Mouse (Mus musculus): ENCODE results near the gene Rrp9. TPM values are rescaled to one million over a fixed set of nuclear protein-coding genes. Genes with fewer than 3 reads are reported as not detected.

Gene Rrp9
- polyA plus RNA-seq, 1 experiment from 2014 or later, result 58.5 TPM

DNA sequence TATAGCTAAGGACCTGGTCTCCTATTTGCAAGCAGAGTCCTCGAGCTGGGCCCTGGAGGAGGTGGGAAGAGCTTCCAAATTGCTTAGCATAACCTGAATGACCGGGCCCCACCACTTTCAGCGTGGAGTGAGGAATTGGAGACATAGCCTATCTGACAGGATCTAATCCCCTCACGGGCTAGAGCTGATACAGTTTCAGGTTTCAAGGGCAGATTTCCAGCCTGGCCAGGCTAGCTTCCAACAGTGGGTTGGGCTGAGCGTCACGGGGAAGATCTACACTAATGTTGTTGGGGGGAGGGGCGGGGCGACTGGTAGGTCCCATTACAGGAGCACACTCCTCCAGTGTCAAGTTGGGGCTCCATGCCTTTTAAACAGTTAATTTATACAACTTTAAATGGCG, 25.1 kb upstream of the Rrp9 start:
- no peak for ATAC-seq
- 22% methylated on average over 9 of the region's 9 CpGs for WGBS
- H3K9ac ChIP-seq, result no peak overlapping the region

DNA sequence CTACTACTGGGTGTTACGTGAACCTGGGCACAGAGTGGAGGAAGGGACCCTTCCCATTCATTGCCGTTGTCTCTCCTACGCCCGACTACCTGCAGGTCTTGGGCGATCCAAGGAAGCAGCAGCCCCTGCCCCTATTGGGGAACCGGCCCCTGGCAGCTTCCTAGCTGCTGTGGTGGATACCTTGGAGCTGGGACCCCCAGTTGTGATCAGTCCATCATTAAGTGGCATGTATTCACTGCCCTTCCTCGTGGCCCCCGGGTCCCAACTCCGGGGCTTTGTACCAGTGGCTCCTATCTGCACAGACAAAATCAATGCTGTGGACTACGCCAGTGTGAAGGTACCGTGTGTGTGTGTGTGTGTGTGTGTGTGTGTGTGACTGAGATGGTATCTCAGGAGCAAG, 24.5 kb upstream of the Rrp9 start:
- Histone ChIP-seq H3K36me3 (ENCODE audit: poor library complexity, severe bottlenecking) (0 out of 2 replicates have a peak, but pooled peaks cover 2% of the 10 kb centered on the region), H3K4me1 (peaks cover 76% of the 10 kb centered on the region), H3K4me2 (no peak overlapping the region), H3K9me3 (replicated peaks) (no peaks in the 10 kb centered on the region), H3K27ac (no peak overlapping the region), H3K9ac (no peak overlapping the region), H3K27me3 (no peaks in the 10 kb centered on the region), H3K4me3 (no peak overlapping the region)
- 77% methylated on average over 11 of the region's 11 CpGs for WGBS
- ATAC-seq, result no peak

More for the DNA sequence above, 25.1 kb upstream of the Rrp9 start:
- Histone ChIP-seq H3K27ac (no peak overlapping the region), H3K4me2 (peak overlapping the region; percentile 12; the same call in 1 of the 2 replicates), H3K9me3 (replicated peaks) (no peaks in the 10 kb centered on the region), H3K4me3 (no peak overlapping the region), H3K36me3 (ENCODE audit: poor library complexity, severe bottlenecking) (no peaks in the 10 kb centered on the region), H3K27me3 (no peaks in the 10 kb centered on the region), H3K4me1 (peaks cover 75% of the 10 kb centered on the region)

DNA sequence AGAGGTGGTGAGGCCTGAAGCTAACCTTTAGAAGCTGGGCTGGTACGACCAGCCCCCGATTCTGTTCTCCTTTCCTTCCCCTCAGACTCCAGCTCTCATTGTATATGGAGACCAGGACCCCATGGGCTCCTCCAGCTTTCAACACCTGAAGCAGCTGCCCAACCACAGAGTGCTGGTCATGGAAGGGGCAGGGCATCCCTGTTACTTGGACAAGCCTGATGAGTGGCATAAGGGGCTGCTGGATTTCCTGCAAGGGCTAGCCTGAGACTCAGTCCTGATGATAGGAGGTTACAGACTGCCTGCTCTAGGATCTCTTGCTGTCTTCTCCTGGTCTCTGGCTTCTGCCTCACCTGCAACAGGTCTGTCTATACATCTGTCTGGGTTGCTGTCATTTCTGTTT, 23.9 kb upstream of the Rrp9 start:
- 55% methylated on average over 2 of the region's 2 CpGs for WGBS
- no peak overlapping the region for H3K9ac ChIP-seq
- no peak overlapping the region for H3K4me3 ChIP-seq

DNA sequence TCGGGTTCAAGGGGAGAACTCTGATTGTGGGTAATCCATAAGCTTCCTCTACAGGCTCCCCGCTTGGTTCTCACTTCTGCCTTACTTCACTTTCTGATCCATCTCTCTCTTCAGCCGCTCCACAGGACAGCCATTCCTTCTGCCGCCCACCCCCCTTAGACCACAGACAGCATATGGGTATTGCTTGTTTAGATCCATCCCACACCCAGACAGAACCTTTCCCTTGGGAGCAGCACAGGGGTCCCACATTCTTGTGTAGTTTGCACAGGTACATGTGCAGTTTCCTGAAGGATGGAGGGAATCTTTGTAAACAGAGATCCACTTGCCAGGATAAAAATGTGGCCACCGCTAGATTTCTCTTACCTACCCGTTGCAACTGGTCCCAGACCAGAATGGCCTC, 23.4 kb upstream of the Rrp9 start:
- peaks cover 12% of the 10 kb centered on the region; the same call in 1 of the 2 replicates for H3K36me3 ChIP-seq (ENCODE audit: poor library complexity, severe bottlenecking)
- peak overlapping the region; percentile 81 for H3K4me3 ChIP-seq
- peak overlapping the region; percentile 98 for H3K4me2 ChIP-seq
- H3K27ac ChIP-seq, result peak overlapping the region; percentile 96
- H3K9me3 ChIP-seq (replicated peaks), result no peaks in the 10 kb centered on the region
- no peaks in the 10 kb centered on the region for H3K27me3 ChIP-seq
- ATAC-seq, result no peak
- H3K4me1 ChIP-seq, result peaks cover 77% of the 10 kb centered on the region
- 13% methylated on average over 6 of the region's 6 CpGs for WGBS
- H3K9ac ChIP-seq, result peak overlapping the region; percentile 97

More for the DNA sequence above, 23.9 kb upstream of the Rrp9 start:
- Histone ChIP-seq H3K4me2 (no peak overlapping the region), H3K27me3 (no peaks in the 10 kb centered on the region), H3K4me1 (peaks cover 76% of the 10 kb centered on the region), H3K36me3 (ENCODE audit: poor library complexity, severe bottlenecking) (peaks cover 7% of the 10 kb centered on the region; the same call in 1 of the 2 replicates), H3K27ac (0 out of 2 replicates have a peak overlapping the region, but pooled peaks have one; percentile 96), H3K9me3 (replicated peaks) (no peaks in the 10 kb centered on the region)
- ATAC-seq, result no peak

DNA sequence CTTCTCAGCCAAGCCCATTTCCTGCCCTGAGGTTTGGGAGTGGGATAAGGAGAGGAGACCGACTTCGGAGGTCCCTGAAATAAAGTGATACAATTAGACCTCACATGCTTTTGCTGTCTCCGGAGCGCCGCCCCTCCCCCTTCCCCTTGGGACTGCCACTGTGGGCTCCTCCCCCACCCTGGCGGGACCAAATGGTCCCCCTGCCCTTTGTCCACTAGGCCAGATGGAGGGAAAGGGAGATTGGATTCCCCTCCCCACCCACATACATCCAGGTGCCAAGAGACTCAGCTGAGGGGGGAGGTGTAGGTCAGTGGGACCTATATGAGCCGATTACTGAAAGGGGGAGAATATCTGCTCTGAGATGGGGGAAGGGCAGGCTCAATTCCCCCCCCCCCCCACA, 22.9 kb upstream of the Rrp9 start:
- ATAC-seq, result no peak
- Histone ChIP-seq H3K4me1 (peaks cover 77% of the 10 kb centered on the region), H3K27me3 (no peaks in the 10 kb centered on the region), H3K4me2 (peak overlapping the region; percentile 98), H3K9me3 (replicated peaks) (no peaks in the 10 kb centered on the region), H3K36me3 (ENCODE audit: poor library complexity, severe bottlenecking) (peaks cover 16% of the 10 kb centered on the region; the same call in 1 of the 2 replicates), H3K27ac (peak overlapping the region; percentile 96), H3K4me3 (peak overlapping the region; percentile 81), H3K9ac (peak overlapping the region; percentile 97)
- 0% methylated on average over 7 of the region's 7 CpGs for WGBS

DNA sequence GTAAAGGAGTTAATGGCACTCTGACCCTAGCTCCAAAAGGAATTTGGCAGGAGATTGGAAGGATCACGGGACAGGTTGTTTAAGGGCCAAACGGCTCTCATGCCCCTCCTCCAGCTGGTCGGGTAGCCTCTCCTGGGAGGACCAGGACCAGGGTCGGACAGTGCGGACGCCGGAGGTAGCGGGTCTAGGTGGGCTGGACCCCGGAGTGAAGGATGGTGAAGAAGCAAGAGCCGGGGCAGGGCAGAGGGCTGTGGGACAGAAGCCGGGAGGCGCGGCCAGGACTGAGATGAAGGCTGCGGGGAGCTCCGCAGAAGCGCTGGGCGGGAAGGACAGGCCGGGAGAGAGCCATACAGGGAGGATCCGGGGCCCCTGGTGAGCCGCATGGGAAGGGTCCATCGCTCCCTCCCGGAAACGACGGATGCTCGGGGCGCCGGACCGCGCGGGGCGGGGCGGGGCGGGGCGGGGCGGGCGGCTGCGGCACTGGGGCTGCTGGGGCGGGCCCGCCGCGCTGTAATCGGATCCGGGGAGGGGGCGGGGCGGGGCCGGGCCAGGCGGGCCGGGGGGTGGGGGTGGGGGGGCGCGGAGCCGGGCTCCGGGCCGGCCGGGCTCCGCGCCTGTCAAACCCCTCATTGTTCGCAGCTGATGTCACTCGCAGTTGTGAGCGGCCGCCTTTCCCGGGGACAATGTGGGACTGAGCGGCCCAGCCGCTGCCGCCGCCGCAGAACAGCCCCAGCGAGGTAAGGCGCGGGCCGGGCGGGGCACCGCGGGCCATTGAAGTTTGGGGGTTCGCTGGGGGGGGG, 22.3 kb upstream of the Rrp9 start, which contains the start of gene Pcbp4:
Gene Pcbp4, plus strand, starts transcription at position 21 of the 800 bp plus-strand sequence.
- Histone ChIP-seq H3K36me3 (ENCODE audit: poor library complexity, severe bottlenecking) (peaks cover 22% of the 10 kb centered on the region), H3K4me1 (peaks cover 77% of the 10 kb centered on the region), H3K27ac (peak within 1 kb of the TSS; percentile 96), H3K9me3 (replicated peaks) (no peaks in the 10 kb centered on the region), H3K4me3 (peak within 1 kb of the TSS; percentile 81), H3K9ac (peak within 1 kb of the TSS; percentile 97), H3K27me3 (no peaks in the 10 kb centered on the region), H3K4me2 (peak within 1 kb of the TSS; percentile 98)
- peak; percentile 82 for ATAC-seq
- 2% methylated on average over 44 of the region's 74 CpGs for WGBS

DNA sequence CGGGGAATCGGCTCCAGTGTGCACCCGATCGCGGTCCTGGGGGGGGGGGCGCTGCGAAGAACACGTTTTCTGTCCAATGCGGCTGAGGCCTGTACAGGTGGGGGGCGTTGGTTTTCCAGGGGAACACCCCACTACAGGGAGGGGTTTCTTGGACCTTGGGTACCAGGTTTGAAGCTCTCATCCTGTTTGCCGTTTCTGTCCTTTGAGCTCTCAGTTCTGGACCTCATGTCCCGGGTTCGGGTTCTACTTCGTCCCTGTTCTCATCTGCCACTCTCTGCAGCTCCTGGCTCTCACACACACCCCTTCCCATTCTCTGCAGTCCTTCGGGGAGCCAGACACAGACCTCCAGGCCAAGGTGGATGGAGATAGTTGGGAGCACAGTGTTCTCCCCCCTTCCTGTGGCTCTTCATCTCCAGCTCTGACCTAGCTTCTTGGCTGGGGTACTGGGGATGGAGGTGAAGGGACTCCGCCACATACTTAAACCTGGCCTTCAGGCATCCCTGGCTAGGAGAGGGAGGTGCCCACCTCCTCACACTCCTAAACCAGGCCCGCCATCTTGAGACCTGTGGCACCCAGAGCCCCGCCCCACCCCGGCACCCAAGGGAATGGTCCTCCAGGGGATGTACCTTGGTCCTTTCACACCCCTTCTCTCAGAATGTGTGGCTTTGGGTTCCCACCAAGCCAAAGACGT, 21.5 kb upstream of the Rrp9 start:
- H3K9me3 ChIP-seq (replicated peaks), result no peaks in the 10 kb centered on the region
- H3K4me1 ChIP-seq, result peaks cover 78% of the 10 kb centered on the region
- peak overlapping the region; percentile 96 for H3K27ac ChIP-seq
- H3K27me3 ChIP-seq, result no peaks in the 10 kb centered on the region
- peaks cover 22% of the 10 kb centered on the region for H3K36me3 ChIP-seq (ENCODE audit: poor library complexity, severe bottlenecking)
- H3K9ac ChIP-seq, result peak overlapping the region; percentile 97
- H3K4me3 ChIP-seq, result peak overlapping the region; percentile 81
- H3K4me2 ChIP-seq, result peak overlapping the region; percentile 98
- WGBS, result 2% methylated on average over 15 of the region's 20 CpGs
- peak; percentile 7 for ATAC-seq

DNA sequence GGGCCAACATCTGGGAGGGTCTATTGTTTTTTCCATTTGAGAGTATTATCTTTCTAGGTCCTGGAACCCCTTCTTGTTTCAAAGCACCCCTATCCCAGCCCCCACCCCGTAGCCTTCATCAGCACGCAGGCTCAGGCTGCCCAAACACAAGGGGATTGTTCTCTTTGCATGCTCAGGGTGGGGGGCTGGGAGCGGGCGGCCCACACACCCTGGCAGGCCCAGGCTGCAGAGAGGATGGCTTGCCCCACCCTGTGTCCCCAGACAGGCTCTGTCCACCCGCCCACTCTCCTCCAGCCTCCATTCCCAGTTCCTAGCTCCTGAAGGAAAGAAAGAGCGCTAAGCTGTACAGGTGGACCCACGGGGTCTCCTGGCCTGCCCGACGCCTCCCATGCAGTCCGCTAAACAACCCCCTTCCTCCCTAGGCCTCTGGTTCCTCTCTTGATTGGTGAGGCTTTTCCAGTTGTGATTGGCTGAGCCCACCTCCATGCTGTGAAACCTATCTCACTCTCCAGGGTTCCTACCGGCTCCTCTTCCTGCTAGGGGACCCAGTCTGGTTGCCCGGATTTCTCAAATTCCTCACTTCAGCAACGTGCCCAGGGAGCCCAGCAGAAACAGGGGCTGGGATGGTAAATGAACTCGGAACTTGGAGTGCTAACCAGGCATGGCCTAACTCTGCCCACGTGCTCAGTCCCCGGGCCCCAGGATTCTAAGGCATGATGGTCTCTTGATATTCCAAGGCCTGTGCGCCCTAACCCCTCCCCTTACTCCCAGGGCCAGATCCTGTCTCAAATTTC, 20.7 kb upstream of the Rrp9 start:
- Histone ChIP-seq H3K9ac (peak overlapping the region; percentile 97), H3K4me3 (peak overlapping the region; percentile 81), H3K4me2 (peak overlapping the region; percentile 98), H3K9me3 (replicated peaks) (no peaks in the 10 kb centered on the region), H3K4me1 (peaks cover 86% of the 10 kb centered on the region), H3K36me3 (ENCODE audit: poor library complexity, severe bottlenecking) (peaks cover 26% of the 10 kb centered on the region), H3K27me3 (no peaks in the 10 kb centered on the region), H3K27ac (peak overlapping the region; percentile 96)
- WGBS, result 0% methylated on average over 17 of the region's 17 CpGs
- peak; percentile 36 for ATAC-seq

DNA sequence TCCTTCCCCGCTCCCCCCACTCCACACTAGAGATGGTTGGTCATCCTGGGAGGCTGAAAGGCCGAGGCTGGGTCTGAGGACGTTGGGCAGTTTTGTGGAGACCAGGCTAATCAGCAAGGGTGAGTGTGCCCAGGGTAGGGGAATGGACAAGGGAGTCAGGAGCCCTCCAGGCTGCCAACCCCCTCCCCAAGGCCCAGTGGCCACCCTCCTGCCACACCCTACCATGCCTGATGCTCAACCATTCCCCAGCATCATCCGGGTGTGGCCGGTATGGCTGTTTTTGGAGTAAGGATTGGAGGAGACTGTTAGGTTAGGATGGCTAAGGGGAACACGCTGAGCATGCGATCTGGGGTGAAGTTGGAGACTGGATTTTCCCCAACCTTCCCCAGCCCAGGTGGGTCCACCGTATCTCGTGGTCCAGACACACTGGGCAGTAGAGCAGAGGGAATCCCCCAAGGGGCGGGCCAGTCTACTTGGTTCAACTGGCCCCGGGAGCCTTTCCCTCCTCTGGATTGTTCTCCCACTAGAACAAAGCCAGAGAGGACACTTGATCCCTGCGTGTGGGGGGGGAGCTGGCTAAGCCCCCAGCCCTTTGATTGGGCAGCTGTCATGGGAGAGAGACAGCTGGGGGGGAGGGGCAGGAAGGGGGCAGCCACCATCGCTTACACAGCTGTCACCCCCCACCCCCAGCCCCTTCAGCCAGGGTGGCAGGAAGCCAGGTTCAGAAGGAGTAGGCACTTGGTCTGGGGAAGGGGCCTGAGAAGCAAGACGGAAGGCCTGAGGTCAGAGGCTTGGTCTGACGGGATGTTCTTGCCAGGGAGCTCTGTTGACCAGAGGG, 19.2 kb upstream of the Rrp9 start:
- H3K9ac ChIP-seq, result peak overlapping the region; percentile 97
- H3K27ac ChIP-seq, result peak overlapping the region; percentile 96
- H3K4me1 ChIP-seq, result peaks cover 81% of the 10 kb centered on the region
- ATAC-seq, result no peak
- H3K9me3 ChIP-seq (replicated peaks), result no peaks in the 10 kb centered on the region
- H3K4me2 ChIP-seq, result peak overlapping the region; percentile 98
- H3K36me3 ChIP-seq (ENCODE audit: poor library complexity, severe bottlenecking), result peaks cover 41% of the 10 kb centered on the region
- H3K4me3 ChIP-seq, result peak overlapping the region; percentile 81
- no peaks in the 10 kb centered on the region for H3K27me3 ChIP-seq
- 20% methylated on average over 13 of the region's 15 CpGs for WGBS

DNA sequence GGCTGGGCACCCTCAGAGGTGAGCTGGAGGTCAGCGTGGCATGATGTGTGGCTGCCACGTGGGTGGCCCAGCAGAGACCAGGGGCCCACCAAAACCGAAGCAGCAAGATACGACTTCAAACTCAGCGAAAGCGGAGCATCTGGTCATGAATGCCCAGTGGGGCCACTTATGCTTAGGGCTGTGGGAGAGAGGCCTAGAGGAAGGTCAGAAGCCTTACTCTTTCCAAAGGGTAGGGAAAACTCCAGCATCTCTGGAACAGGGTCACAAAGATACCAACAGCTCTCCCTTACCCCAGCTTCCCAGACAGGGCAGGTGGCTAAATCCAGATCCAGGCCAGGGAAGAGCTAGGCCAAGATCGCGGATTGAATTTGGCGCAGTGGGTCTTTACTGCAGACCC, 18.6 kb upstream of the Rrp9 start:
- H3K4me1 ChIP-seq, result peaks cover 75% of the 10 kb centered on the region
- peak overlapping the region; percentile 98 for H3K4me2 ChIP-seq
- ATAC-seq, result no peak
- peaks cover 47% of the 10 kb centered on the region for H3K36me3 ChIP-seq (ENCODE audit: poor library complexity, severe bottlenecking)
- WGBS, result 33% methylated on average over 9 of the region's 9 CpGs
- H3K27me3 ChIP-seq, result no peaks in the 10 kb centered on the region
- peak overlapping the region; percentile 97 for H3K9ac ChIP-seq
- peak overlapping the region; percentile 96 for H3K27ac ChIP-seq
- no peaks in the 10 kb centered on the region for H3K9me3 ChIP-seq (replicated peaks)
- peak overlapping the region; percentile 81 for H3K4me3 ChIP-seq

DNA sequence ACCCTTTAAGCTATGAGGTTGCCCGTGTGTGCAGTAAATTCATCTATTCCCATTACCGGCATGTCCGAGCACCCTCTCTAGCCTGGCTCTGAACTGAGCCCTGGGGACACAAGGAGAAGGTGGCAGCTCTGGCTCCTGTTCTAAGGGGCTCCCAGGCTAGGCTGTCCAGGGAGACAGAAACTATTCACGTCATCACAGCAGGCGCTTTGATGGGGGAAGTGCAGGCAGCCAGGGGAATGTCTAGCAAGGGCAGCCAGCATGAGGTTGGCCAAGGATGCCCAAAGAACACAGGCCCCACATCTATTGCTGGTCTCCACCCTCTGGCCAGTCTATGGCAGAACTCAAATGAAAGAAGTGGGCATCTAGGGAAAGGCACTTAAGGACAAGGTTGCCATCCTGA, 17.8 kb upstream of the Rrp9 start:
- Histone ChIP-seq H3K36me3 (ENCODE audit: poor library complexity, severe bottlenecking) (peaks cover 54% of the 10 kb centered on the region), H3K9ac (peak overlapping the region; percentile 97; the same call in 1 of the 2 replicates), H3K4me1 (peaks cover 68% of the 10 kb centered on the region), H3K4me2 (peak overlapping the region; percentile 98), H3K9me3 (replicated peaks) (no peaks in the 10 kb centered on the region), H3K27me3 (no peaks in the 10 kb centered on the region), H3K27ac (peak overlapping the region; percentile 96; the same call in 1 of the 2 replicates), H3K4me3 (peak overlapping the region; percentile 81; the same call in 1 of the 2 replicates)
- no peak for ATAC-seq
- 51% methylated on average over 5 of the region's 5 CpGs for WGBS
